Mouse (Mus musculus): ENCODE data around the gene Pdap1.
A peak's percentile ranks its signal among the peaks of the same experiment; 100 is the strongest.

The Pdap1 gene

DNA sequence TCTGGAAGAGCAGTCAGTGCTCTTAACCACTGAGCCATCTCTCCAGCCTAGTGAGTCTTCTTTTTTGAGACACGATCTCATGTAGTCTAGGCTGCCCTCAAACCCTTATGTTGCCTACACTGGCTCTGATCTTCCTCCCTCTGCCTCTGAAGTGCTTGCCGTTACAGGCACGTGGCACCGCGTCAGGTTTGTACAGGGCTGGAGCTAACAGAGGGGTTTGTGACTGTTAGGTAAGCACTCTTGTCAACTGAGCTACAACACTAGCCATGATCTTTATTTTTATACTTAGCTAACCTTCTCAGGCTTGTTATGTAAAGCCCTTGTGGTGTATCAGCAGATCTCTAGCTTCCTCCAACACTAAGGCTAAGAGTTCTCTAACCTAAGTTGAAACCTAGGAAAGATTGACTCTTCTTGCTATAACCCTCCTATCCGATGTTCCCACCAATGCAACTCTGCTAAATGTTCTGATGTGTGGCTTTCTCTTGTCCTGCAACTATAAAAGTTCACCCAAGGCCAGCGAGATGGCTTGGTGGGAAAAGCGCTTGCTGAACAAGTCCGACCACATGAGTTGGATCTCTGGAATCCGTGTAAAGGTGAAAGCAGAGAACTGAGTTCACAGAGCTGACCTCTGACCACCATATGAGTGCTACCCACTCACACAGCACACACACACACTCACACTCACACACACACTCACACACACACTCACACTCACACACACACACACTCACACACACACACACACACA is 58.0 kb downstream of the Pdap1 start:
- DNase-seq, result peak; percentile 75
